Mouse (Mus musculus) layer of hippocampus, adult 9-10 months (tissue): ENCODE measurements around the gene Nrg4.

ENCODE experiments used
- DNase-seq: peaks from one replicate; pipeline ENCODE4 v3.0.0; 2022; ENCODE audit warnings: low spot score

Gene Nrg4

GRCm38 (mm10) chr9:55322641-55323040, 4.0 kb downstream of the Nrg4 start:
- DNase-seq, result no peak

GRCm38 (mm10) chr9:55313619-55314261, 12.9 kb downstream of the Nrg4 start:
- DNase-seq, result no peak

GRCm38 (mm10) chr9:55311560-55311959, 15.1 kb downstream of the Nrg4 start:
- peak; percentile 81 for DNase-seq

GRCm38 (mm10) chr9:55308455-55308854, 18.2 kb downstream of the Nrg4 start:
- DNase-seq, result no peak

- no peak for DNase-seq
Observed at GRCm38 (mm10) chr9:55307557-55307956, 19.1 kb downstream of the Nrg4 start.

GRCm38 (mm10) chr9:55307066-55307465, 19.6 kb downstream of the Nrg4 start:
- DNase-seq, result no peak

- no peak for DNase-seq
Observed at GRCm38 (mm10) chr9:55296221-55296620, 30.4 kb downstream of the Nrg4 start.

- DNase-seq, result no peak
Observed at GRCm38 (mm10) chr9:55291966-55292365, 34.7 kb downstream of the Nrg4 start.

GRCm38 (mm10) chr9:55289475-55290198, 37.0 kb downstream of the Nrg4 start:
- DNase-seq, result no peak

- no peak for DNase-seq
Observed at GRCm38 (mm10) chr9:55285197-55285596, 41.4 kb downstream of the Nrg4 start.

- no peak for DNase-seq
Observed at GRCm38 (mm10) chr9:55283516-55283915, 43.1 kb downstream of the Nrg4 start.

GRCm38 (mm10) chr9:55279114-55279825, 47.4 kb downstream of the Nrg4 start:
- DNase-seq, result no peak

- DNase-seq, result no peak
Observed at GRCm38 (mm10) chr9:55277562-55277961, 49.1 kb downstream of the Nrg4 start.

- peak; percentile 15 for DNase-seq
Observed at GRCm38 (mm10) chr9:55273906-55274305, 52.7 kb downstream of the Nrg4 start.

- no peak for DNase-seq
Observed at GRCm38 (mm10) chr9:55271960-55272560, 54.6 kb downstream of the Nrg4 start.

GRCm38 (mm10) chr9:55264356-55265302, 62.0 kb downstream of the Nrg4 start:
- DNase-seq, result no peak

GRCm38 (mm10) chr9:55259741-55260140, 66.9 kb downstream of the Nrg4 start:
- DNase-seq, result no peak

GRCm38 (mm10) chr9:55257105-55257504, 69.5 kb downstream of the Nrg4 start:
- DNase-seq, result no peak

GRCm38 (mm10) chr9:55255604-55256003, 71.0 kb downstream of the Nrg4 start:
- DNase-seq, result no peak

- DNase-seq, result no peak
Observed at GRCm38 (mm10) chr9:55255056-55255455, 71.6 kb downstream of the Nrg4 start.

- DNase-seq, result no peak
Observed at GRCm38 (mm10) chr9:55253849-55254248, 72.8 kb downstream of the Nrg4 start.
